Mouse (Mus musculus) heart, postnatal 0 days (tissue): ENCODE results near the gene Psma5.

Source experiments
- CTCF ChIP-seq: IDR thresholded peaks from 2 replicates; pipeline ENCODE4 v1.5.1; 2016; ENCODE audit warnings: antibody characterized with exemption, control low read depth, low read depth
- EP300 ChIP-seq: IDR thresholded peaks from 2 replicates; pipeline ENCODE4 v1.6.1; 2016; ENCODE audit warnings: antibody characterized with exemption, low read depth

DNA sequence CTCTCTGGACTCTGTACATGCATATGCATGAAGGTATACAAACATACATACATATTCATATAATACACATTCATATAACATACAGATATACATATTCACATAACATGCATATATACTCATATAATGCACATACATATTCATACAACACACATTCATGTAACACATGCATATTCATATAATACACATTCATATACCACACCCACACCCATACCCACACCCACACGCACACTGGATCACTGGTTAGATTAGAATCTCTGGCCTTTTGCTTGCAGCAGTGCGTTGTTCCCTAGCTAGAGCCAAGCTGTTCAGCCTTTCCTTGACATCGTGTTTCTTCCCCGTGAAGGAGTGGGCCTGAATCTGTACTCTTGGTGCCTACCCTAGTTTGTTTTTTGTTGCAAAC is 48.0 kb downstream of the Psma5 start:
- TF ChIP-seq CTCF (no peak), EP300 (no peak)
